Mouse (Mus musculus) right cerebral cortex, postnatal 10 days (tissue): ENCODE results near the gene 2210407C18Rik.

ENCODE experiments used
- DNase-seq, 2 experiments: peaks; one replicate each; pipeline ENCODE4 v3.0.0; 2021; ENCODE audit warnings: low spot score in 2 of 2

The 2210407C18Rik gene

GRCm38 (mm10) chr11:58615975-58616374 is at the start of gene 2210407C18Rik:
Gene 2210407C18Rik, minus strand, starts transcription at chr11:58616075.
- DNase-seq, result no peak

- no peak for DNase-seq
Measured at GRCm38 (mm10) chr11:58658596-58658995, 42.7 kb upstream of the 2210407C18Rik start, which contains the start of gene Olfr322. Gene Olfr322, plus strand, starts transcription at chr11:58658782.

GRCm38 (mm10) chr11:58655151-58655550 is 39.3 kb upstream of the 2210407C18Rik start:
- no peak for DNase-seq

GRCm38 (mm10) chr11:58643350-58643749 is 27.5 kb upstream of the 2210407C18Rik start:
- peak; percentile 34 to 48 for DNase-seq

- DNase-seq, result no peak
Measured at GRCm38 (mm10) chr11:58641638-58642358, 25.9 kb upstream of the 2210407C18Rik start.

GRCm38 (mm10) chr11:58641057-58641456 is 25.2 kb upstream of the 2210407C18Rik start:
- no peak for DNase-seq

GRCm38 (mm10) chr11:58640272-58640867 is 24.5 kb upstream of the 2210407C18Rik start, which contains the start of gene Trim58:
Gene Trim58, plus strand, starts transcription at chr11:58640465.
- DNase-seq, result peak; percentile 24 to 32

GRCm38 (mm10) chr11:58638176-58638701 is 22.4 kb upstream of the 2210407C18Rik start:
- no peak for DNase-seq

- DNase-seq, result peak; percentile 39 to 59
Measured at GRCm38 (mm10) chr11:58636376-58636977, 20.6 kb upstream of the 2210407C18Rik start.

- no peak for DNase-seq
Measured at GRCm38 (mm10) chr11:58634878-58635277, 19.0 kb upstream of the 2210407C18Rik start.

GRCm38 (mm10) chr11:58630401-58630800 is 14.5 kb upstream of the 2210407C18Rik start, which contains the start of gene Olfr323:
Gene Olfr323, minus strand, starts transcription at chr11:58630501.
- DNase-seq, result no peak

- no peak for DNase-seq
Measured at GRCm38 (mm10) chr11:58626146-58626545, 10.3 kb upstream of the 2210407C18Rik start.

GRCm38 (mm10) chr11:58618793-58619192 is 2.9 kb upstream of the 2210407C18Rik start:
- DNase-seq, result no peak

GRCm38 (mm10) chr11:58618369-58618768 is 2.5 kb upstream of the 2210407C18Rik start:
- no peak for DNase-seq

- DNase-seq, result no peak
Measured at GRCm38 (mm10) chr11:58614526-58614925, 1.3 kb downstream of the 2210407C18Rik start.

GRCm38 (mm10) chr11:58613359-58613758 is 2.5 kb downstream of the 2210407C18Rik start:
- no peak for DNase-seq

GRCm38 (mm10) chr11:58607030-58607429 is 8.8 kb downstream of the 2210407C18Rik start:
- DNase-seq, result no peak

GRCm38 (mm10) chr11:58606177-58606919 is 9.5 kb downstream of the 2210407C18Rik start:
- DNase-seq, result no peak

GRCm38 (mm10) chr11:58605228-58605627 is 10.6 kb downstream of the 2210407C18Rik start:
- DNase-seq, result no peak

- no peak for DNase-seq
Measured at GRCm38 (mm10) chr11:58604688-58605087, 11.2 kb downstream of the 2210407C18Rik start.

- DNase-seq, result no peak
Measured at GRCm38 (mm10) chr11:58602800-58603560, 12.9 kb downstream of the 2210407C18Rik start.
